Comparison of ENCODE assay signal across 8 mouse cellular contexts in the genomic region with DNA sequence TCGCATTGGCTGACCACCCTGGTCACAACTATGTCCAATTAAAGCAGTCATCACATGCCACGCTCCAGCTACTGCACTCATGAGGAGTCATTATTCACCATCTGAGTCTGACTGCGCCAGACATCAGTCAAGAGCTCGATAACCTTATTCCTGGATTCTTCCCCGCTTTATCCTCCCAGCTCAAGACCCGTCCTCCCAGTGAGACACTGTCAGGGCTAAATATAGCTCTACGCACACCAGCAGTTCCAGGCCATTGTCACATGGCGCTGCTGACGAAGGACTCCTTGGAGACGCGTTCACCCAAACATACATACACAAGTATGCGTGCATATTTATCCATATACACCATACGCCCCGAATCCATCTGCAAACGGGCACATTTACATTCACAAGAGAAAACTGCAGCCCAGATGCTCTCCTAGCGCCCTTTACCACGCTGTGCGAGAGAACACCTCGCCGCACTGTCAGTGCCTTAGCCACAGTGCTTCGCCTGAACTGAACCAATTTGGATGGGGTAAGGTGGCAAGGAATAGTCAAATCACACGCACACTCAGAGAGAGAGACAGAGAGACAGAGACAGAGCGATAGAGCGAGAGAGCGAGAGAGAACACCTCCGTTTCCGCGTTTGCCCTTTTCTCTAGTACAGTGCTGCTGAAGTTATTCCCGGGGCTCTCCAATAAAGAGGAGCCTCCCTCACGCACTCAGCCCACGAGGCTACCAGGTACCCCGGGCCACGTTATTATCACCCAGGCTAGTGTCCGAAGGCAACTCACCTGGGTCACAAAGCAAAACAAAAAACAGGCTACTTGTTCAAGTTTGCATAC.
DNase-seq lines count a peak whose midpoint lies in the region; ATAC-seq and TF ChIP-seq lines count a peak whose summit lies in the region.

No protein-coding gene starts in this region.

- WGBS in intestine, postnatal 0 days: 4% methylated on average over 34 of the region's 34 CpGs

- H3K9me3 ChIP-seq in megakaryocyte, embryonic 14.5 days: no peaks in the 10 kb centered on the region
- no peaks in the 10 kb centered on the region for H3K9me3 ChIP-seq in intestine, postnatal 0 days (ENCODE audit: control insufficient read depth)

- H3K27ac ChIP-seq in intestine, postnatal 0 days (ENCODE audit: low read depth, low read length): peak overlapping the region; percentile 63; the same call in 1 of the 2 replicates

- no peak for TF ChIP-seq CTCF in intestine, postnatal 0 days (IDR thresholded peaks at IDR 0.05; ENCODE audit: low read depth)

- H3K9ac ChIP-seq in intestine, postnatal 0 days (ENCODE audit: low read depth, low read length): peak overlapping the region; percentile 62

- peaks cover 68% of the 10 kb centered on the region for H3K4me1 ChIP-seq in megakaryocyte, embryonic 14.5 days
- H3K4me1 ChIP-seq in intestine, postnatal 0 days (replicated peaks; ENCODE audit: control insufficient read depth, insufficient read depth, low read length): peaks cover 6% of the 10 kb centered on the region; the same call in 1 of the 2 replicates

- no peak for ATAC-seq in megakaryocyte, adult 5-6 weeks (ENCODE audit: poor library complexity, severe bottlenecking)
- no peak for ATAC-seq in intestine, postnatal 0 days

- H3K36me3 ChIP-seq in megakaryocyte, embryonic 14.5 days (replicated peaks; ENCODE audit: low read length): peaks cover 12% of the 10 kb centered on the region
- H3K36me3 ChIP-seq in intestine, postnatal 0 days (ENCODE audit: control insufficient read depth, insufficient read depth): no peaks in the 10 kb centered on the region

- peak; percentile 39 for DNase-seq in embryo, embryonic 11 days
- peak; percentile 76 for DNase-seq in heart, adult 18-20 months
- DNase-seq in lung, postnatal 14 days: peak; percentile 35
- peak; percentile 61 for DNase-seq in right cerebral cortex, postnatal 25 days
- no peak for DNase-seq in natural killer cell, adult 2 months (ENCODE audit: low spot score in 2 of 2)

- H3K4me2 ChIP-seq in intestine, postnatal 0 days (replicated peaks; ENCODE audit: low read depth): peak overlapping the region; percentile 93

- H3K4me3 ChIP-seq in megakaryocyte, embryonic 14.5 days (replicated peaks): peak overlapping the region; percentile 97
- H3K4me3 ChIP-seq in intestine, postnatal 0 days (ENCODE audit: low read depth, low read length): peak overlapping the region; percentile 78

- no peaks in the 10 kb centered on the region for H3K27me3 ChIP-seq in megakaryocyte, embryonic 14.5 days (replicated peaks)
- no peaks in the 10 kb centered on the region for H3K27me3 ChIP-seq in intestine, postnatal 0 days (replicated peaks; ENCODE audit: control insufficient read depth, insufficient read depth, low read length)

Comparison
In these comparisons a context has a peak if more than half of its experiments do, and no peak if none do; other contexts are left out.
1. DNase-seq: peak in embryo, embryonic 11 days (single experiment), heart, adult 18-20 months (2 of 2), lung, postnatal 14 days (single experiment) and right cerebral cortex, postnatal 25 days (single experiment); none in natural killer cell, adult 2 months (0 of 2).